Mouse (Mus musculus) adrenal gland, postnatal 10 days (tissue): ENCODE measurements around the gene Acbd5. TPM values are rescaled to one million over a fixed set of nuclear protein-coding genes. Genes with fewer than 3 reads are reported as not detected.
A peak's percentile ranks its signal among the peaks of the same experiment; 100 is the strongest.
"Not testable (repeated sequence)": the region's sequence is repeated elsewhere in the genome, so short reads cannot be mapped to it uniquely, and the experiment has no call there.

Source experiments
- DNase-seq: peaks from one replicate; pipeline ENCODE4 v3.0.0; 2021; ENCODE audit warnings: mixed read lengths
- long read RNA-seq, 2 experiments: library from polyadenylated mRNA; stranded (forward); transcript quantifications; one replicate each; pipeline ENCODE4 v2.0.0; 2021
- total RNA-seq, 2 experiments: library from RNA; stranded (reverse); gene quantifications; 2 replicates each; pipeline ENCODE4 v1.2.3; 2021

The Acbd5 gene
- 10 to 100 TPM; 65.0 to 68.6 TPM for total RNA-seq
- long read RNA-seq, experiment 1, full-length matches to known transcripts, result 46 of 70 reads
- long read RNA-seq, experiment 1, partial matches to known transcripts, result 13 of 70 reads
- long read RNA-seq, experiment 1, other reads (novel, unspliced or antisense), result 11 of 70 reads
- long read RNA-seq, experiment 2, full-length matches to known transcripts, result 24 of 32 reads
- long read RNA-seq, experiment 2, partial matches to known transcripts, result 3 of 32 reads
- long read RNA-seq, experiment 2, other reads (novel, unspliced or antisense), result 5 of 32 reads

DNA sequence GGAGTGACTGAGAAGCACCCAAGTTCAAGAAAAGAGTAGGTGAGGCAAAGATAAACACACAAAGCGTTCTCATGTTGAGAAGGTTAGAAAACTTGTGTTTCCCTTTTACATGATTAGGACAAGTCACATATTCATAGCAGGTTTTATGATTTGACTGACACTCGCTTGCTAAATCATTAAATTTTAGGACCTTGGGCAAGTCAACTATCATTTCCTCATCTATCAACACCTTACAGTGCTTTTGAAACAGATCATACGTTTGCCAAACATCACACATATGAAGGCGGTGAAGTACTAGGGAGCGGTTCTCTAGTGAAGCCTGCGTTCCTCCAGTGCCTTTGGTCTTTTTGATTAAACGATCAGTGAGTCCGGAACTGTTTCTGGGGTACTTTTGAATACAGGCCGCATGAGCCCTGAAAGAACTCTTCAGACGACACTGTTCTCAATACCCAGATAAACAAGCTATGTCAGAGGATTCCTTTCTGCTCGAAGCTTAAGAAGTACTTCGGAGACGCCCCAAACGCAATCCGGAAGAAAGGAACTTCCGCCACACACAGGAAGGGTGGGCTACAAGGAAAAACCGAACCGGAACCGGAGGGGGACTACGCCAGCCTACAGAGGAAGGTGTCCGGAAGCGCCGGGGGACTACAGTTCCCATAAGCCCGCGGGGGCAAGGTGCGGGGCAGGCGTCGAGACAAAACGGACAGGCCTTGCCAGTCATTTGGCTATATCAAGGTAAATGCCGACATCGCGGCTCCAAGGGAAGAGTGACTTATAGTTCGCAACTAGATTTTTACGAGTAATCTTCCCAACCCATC, at the start of gene Acbd5:
Gene Acbd5, plus strand, starts transcription at position 616 of the 818 bp plus-strand sequence.
- peak; percentile 96 for DNase-seq

DNA sequence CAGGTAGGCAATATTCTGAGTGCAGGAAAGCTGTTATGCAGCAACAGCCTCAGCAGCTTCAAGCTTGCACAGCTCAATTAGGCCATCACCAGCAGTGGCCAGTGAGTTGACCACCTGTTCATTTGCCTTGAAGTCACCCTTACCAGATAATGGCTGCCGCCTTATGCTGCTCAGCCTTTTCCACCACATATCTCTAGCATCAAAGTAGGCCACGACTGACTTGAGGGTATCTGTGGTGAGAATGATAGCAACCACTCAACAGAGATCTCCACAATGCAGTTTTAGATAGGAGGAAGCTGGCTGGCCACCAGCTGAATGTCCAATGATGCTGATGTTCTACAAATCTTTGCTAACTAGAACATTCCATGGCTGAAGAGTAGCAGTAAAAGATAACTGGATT, 48.8 kb upstream of the Acbd5 start:
- no peak for DNase-seq

DNA sequence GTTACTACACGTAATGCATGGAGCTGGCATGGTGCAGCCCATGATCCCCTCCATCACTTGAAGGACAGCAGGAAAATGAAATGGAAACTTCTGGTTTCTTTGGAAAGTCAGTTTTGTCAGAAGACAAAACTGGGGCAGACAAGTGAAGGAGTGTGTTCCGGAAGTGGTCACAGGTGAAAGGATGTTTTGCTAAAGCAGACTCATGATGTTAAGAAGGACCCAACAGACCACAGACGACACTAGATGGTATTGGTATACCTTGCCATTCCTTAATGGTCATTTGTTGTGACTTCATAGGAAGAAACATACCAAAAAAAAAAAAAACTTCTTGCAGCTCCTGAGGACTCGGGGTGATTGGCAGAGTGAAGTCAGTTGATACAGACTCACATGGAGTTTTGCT, 46.6 kb upstream of the Acbd5 start:
- DNase-seq, result no peak

- DNase-seq, result peak; percentile 41
These were observed 46.2 kb upstream of the Acbd5 start for GRCm38 (mm10) chr2:23021721-23022120.

DNA sequence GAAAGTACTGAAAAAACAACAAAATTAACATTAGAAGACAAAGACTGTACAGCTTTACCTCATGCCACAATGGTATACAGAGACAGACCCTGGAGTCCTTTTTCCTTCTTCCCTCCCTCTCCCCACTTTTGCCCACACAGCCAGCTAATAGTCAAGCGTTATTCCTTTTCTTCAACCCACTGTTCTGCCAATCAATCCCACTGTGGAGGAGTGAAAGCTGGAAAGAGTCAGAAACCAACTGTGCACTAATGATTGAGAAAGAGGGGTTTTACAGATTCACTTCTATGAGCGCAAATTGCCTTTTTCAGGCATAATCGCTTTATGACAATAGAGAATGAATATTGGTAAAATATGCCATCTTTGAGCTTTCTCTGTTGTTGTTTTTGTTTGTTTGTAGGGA, 44.9 kb upstream of the Acbd5 start:
- no peak for DNase-seq

DNA sequence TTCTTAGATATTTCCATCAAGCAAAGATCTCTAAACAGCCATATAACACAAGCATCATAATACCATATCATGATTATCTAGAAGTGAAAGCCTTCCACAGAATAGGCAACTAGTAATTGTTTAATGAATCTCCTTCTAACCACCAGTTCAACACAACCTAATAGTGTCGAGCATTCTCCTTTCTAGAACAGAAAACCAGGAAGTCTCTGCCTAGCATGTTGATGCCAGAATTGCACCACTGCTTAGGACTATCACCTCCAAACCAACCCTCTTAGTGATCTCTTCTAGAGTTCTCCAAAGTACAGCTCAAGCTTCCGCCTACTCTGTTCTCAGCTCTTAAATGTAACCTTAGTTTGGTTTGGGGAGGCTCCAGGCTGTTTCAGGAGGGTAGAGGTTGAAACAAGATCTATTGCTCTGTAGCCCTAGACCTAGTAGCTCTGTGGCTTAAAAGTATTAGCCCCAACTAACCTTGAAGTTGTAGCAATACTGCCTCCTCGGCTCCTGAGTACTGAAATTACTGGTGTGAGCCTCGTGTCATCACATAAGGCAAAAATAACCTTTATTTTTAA, 44.2 kb upstream of the Acbd5 start:
- no peak for DNase-seq

GRCm38 (mm10) chr2:23026379-23026778, 41.6 kb upstream of the Acbd5 start:
- no peak for DNase-seq

- DNase-seq, result no peak
These were observed 39.1 kb upstream of the Acbd5 start for GRCm38 (mm10) chr2:23028826-23029225.

DNA sequence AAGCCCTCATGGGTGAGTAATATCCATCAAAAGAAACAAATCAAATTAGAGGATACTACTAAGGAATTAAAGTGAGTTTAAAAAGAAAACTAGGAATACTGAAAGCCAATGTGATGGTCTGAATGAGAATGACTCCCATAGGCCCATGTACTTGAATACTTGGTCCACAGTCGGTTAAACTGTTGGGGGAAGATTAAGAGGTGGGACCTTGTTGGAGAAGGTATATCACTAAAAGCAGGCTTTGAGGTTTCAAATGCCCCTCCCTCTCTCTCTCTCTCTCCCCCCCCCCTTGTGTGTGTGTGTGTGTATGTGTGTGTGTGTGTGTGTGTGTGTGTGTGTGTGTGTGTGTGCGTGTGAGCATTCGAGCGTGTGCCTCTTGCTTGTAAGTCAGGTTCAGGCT, 37.3 kb upstream of the Acbd5 start:
- DNase-seq, result no peak

GRCm38 (mm10) chr2:23034692-23035435, 33.1 kb upstream of the Acbd5 start:
- DNase-seq, result no peak

DNA sequence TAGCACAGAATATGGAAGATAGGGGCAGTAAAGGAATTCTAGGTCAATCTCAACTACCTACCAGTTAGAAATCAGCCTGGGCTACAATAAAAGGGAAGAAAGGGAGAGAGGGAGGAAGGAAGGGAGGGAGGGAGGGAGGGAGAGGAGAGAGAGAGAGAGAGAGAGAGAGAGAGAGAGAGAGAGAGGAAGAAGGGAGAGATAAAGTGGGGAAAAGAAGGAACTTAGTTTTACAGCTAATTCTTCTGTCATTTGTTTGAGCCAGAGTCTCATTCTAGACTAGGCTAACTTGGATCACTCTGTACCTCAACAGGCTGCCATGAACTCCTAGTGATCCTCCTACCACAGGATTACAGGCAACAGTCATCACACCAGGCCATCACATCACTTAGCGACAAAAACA, 32.5 kb upstream of the Acbd5 start:
- no peak for DNase-seq

DNA sequence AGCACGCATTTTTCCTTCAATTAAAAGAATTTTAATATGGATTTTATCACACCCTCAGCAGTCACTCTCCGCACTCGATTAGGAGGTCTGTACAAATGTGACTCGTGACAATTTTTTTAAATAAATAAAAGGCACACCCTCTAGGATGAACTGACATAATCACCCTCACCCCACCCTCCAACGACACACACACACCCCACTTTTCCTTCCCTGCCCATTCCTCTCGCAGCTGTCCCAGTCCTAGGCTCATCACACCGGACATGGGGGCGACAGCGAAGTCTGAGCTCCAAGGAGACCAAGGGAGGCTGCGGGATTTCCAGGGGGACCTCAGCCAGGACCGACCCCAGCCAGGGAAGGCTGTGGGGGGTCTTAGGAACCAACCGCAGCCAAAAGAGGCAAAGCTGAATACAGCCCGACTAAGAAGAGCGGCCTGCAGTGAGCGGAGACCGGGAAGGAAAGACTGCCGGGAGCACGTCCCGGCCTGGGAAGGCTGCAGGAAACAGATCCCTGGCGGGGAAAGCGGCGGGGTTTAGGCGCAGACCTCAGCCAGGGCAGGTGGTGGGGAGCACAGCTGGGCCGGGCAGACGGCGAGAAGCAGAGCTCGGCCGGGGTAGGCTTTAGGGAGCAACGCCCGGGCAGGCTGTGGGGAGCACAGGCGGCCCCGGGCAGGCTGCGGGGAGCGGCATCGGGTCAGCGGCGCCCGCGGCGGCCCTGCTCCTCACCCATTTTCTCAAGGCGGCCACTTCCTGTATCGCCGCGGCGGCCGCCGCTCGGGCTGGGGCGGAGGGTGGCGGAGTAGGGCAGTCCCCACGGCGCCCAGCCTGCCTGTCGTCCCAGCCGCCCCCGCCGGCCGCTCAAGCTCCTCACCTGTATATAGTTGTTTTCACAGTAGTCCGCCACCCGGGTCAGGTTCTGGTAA, 28.6 kb upstream of the Acbd5 start:
- DNase-seq, result peak; percentile 53

GRCm38 (mm10) chr2:23040001-23040646, 27.8 kb upstream of the Acbd5 start, which contains the start of gene Abi1:
Abi1 (minus strand) TSS chr2:23040241.
- peak; percentile 95 for DNase-seq

DNA sequence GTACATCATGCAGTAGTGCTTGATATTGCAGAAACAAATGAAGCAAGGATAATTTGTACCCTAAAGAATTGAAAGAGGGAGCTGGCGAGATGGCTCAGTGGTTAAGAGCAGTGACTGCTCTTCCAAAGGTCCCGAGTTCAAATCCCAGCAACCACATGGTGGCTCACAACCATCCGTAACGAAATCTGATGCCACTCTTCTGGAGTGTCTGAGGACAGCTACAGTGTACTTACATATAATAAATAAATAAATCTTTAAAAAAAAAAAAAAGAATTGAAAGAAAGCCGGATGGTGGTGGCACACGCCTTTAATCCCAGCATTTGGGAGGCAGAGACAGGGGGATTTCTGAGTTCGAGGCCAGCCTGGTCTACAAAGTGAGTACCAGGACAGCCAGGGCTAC, 27.3 kb upstream of the Acbd5 start:
- DNase-seq, result not testable (repeated sequence)

- no peak for DNase-seq
These were observed 26.5 kb upstream of the Acbd5 start for GRCm38 (mm10) chr2:23041457-23041856.

DNA sequence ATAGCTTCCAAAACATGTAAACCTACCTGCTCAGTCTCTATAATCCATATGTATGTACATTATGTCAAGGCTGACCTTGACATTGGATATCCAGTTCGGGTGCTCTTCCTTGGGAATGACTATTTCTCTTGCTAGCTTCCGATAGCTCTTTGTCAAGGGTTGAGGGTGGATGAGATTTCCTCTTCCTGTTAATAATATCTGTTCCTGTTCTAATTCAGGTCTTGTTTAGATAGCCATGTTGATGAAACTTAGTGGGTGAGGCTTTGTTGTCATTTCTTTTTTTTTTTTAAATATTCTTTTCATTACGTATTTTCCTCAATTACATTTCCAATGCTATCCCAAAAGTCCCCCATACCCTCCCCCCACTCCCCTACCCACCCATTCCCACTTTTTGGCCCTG, 25.8 kb upstream of the Acbd5 start:
- no peak for DNase-seq

- no peak for DNase-seq
These were observed 22.3 kb upstream of the Acbd5 start for GRCm38 (mm10) chr2:23045703-23046102.

DNA sequence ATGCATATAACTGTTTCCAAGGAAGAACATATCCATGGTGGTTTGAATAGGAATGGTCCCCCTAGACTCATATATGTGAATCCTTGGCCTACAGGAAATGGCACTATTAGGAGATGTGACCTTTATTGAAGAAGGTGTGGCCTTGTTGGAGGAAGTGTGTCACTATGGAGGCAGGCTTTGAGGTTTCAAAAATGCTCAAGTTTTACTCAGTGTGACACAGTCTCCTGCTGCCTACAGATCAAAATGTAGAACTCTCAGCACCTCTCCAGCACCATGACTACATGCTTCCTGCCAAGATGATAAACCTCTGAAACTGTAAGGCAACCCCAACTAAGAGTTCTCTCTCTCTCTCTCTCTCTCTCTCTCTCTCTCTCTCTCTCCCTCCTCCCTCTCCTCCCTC, 20.0 kb upstream of the Acbd5 start:
- no peak for DNase-seq

DNA sequence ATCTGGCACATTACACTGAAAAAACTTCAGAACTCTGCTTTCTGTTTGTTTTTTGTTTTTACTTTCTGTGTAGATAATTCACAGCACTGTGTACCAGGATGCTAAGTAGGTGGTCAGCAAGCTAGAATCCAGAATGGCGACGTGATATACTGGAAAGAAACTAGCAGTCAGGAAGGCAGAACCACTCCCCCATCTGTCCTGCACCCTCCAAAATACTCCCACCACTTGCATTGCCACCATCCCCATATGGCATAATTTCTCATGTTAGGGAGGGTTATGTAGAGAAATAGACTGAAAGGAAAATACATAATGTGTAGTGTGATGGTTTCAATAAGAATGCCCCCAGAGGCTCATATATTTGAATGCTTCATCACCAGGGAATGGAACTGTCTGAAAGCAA, 16.1 kb upstream of the Acbd5 start:
- DNase-seq, result no peak

GRCm38 (mm10) chr2:23052523-23052922, 15.4 kb upstream of the Acbd5 start:
- DNase-seq, result no peak

DNA sequence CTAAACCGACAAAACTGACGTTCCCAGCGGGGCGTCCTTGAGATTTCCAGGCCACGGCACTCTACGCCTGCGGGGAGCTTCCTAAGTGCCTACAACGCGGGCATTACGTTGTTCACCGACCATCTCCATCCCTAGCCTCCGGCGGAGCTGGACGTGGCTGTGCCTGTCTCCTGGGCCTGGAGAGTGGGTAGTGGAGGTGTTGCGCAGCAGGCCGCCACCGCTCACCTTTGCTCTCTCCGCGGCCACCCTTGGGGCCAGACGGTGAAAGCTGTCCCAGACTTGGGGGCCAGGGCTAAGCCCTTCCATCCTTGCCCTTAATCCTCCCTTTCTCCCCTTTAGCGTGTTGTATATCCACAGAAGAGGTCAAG, 387 bp downstream of the Acbd5 start:
- no peak for DNase-seq
